Comparison of ENCODE assay signal across 29 mouse cellular contexts in the genomic region with DNA sequence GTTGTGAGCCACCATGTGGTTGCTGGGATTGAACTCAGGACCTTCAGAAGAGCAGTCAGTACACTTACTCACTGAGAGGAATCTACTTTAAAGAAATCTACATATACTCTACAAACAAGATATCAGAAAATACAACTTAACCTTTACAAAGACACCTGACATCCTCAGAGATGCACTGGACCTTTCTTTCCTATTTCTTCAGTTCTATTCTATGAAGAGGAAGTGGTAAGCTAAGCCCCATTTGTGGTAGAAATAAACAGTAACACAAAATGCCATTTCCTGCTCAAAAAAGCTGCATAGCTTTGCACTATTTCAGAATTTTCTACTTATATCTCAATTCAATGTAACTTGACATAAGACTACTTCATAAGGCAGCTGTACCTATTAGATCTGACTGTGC. TPM values are rescaled to one million over a fixed set of nuclear protein-coding genes. Genes with fewer than 3 reads are reported as not detected.
DNase-seq lines count a peak whose midpoint lies in the region; ATAC-seq and TF ChIP-seq lines count a peak whose summit lies in the region.
"Had no signal": no experiment of that assay in that cellular context is flagged by ENCODE, and none has a peak within 500 bp of the region (broad histone marks: within the 10 kb centered on the region; RNA-seq: fewer than 3 reads in every experiment).

No protein-coding gene starts in this region.

- no peak overlapping the region for H3K9ac ChIP-seq in lung, postnatal 0 days (replicated peaks; ENCODE audit: low read depth)
- H3K9ac ChIP-seq in forebrain, embryonic 15.5 days (replicated peaks) = no peak overlapping the region
- H3K9ac ChIP-seq: embryonic facial prominence, embryonic 15.5 days; forebrain, postnatal 0 days; heart, embryonic 13.5 days; hindbrain, embryonic 14.5 days; intestine, embryonic 15.5 days; limb, embryonic 12.5 days; liver, embryonic 12.5 days had no signal

- H3K27me3 ChIP-seq in lung, postnatal 0 days (replicated peaks; ENCODE audit: insufficient read depth, low read length) = no peaks in the 10 kb centered on the region
- no peaks in the 10 kb centered on the region for H3K27me3 ChIP-seq in forebrain, embryonic 15.5 days
- H3K27me3 ChIP-seq: embryonic facial prominence, embryonic 15.5 days; heart, embryonic 13.5 days; intestine, embryonic 15.5 days; limb, embryonic 12.5 days; liver, embryonic 12.5 days had no signal

- H3K36me3 ChIP-seq in lung, postnatal 0 days (ENCODE audit: insufficient read depth, low read length) = no peaks in the 10 kb centered on the region
- H3K36me3 ChIP-seq in forebrain, embryonic 15.5 days = no peaks in the 10 kb centered on the region
- H3K36me3 ChIP-seq: intestine, embryonic 15.5 days had no signal

- ATAC-seq in lung, postnatal 0 days = no peak
- peak; percentile 90 for ATAC-seq in activated CD4-positive, CD25-positive, alpha-beta regulatory T cell, adult 4 months
- peak; percentile 93 for ATAC-seq in inflammation-experienced regulatory T-cells, adult 6 months
- peak; percentile 30; the same call in 1 of the 2 replicates for ATAC-seq in neutrophil, adult 5-6 weeks (ENCODE audit: extremely low read depth, insufficient number of reproducible peaks, low FRiP score, poor library complexity, severe bottlenecking)
- no peak for ATAC-seq in forebrain, embryonic 15.5 days (replicated peaks)
- ATAC-seq: forebrain, postnatal 0 days; intestine, embryonic 15.5 days; liver, embryonic 12.5 days had no signal

- H3K4me3 ChIP-seq in lung, postnatal 0 days (ENCODE audit: low read depth, low read length) = no peak overlapping the region
- H3K4me3 ChIP-seq in forebrain, embryonic 15.5 days = no peak overlapping the region
- H3K4me3 ChIP-seq: embryonic facial prominence, embryonic 15.5 days; heart, embryonic 13.5 days; intestine, embryonic 15.5 days; limb, embryonic 12.5 days; liver, embryonic 12.5 days had no signal

- DNase-seq in lung, postnatal 0 days (ENCODE audit: low spot score) = no peak
- DNase-seq in lung, postnatal 10 days = no peak
- no peak for DNase-seq in layer of hippocampus, postnatal 10 days (ENCODE audit: low spot score in 2 of 2)
- DNase-seq in adrenal gland, postnatal 25 days = no peak
- DNase-seq: cerebellum, adult 18-20 months; cerebellum, postnatal 25 days; forebrain, postnatal 0 days; gastrocnemius, postnatal 14 days; heart, adult 18-20 months; heart, postnatal 14 days; kidney, adult 8-10 months; kidney, postnatal 10 days; lung, adult 18-20 months; lung, postnatal 4 days; retina, postnatal 1 day; right cerebral cortex, postnatal 25 days; spleen, adult 18-20 months; thymus, postnatal 4 days had no signal

- no peak overlapping the region for H3K4me2 ChIP-seq in lung, postnatal 0 days (replicated peaks; ENCODE audit: low read depth, low read length)
- H3K4me2 ChIP-seq in forebrain, embryonic 15.5 days (replicated peaks) = no peak overlapping the region
- H3K4me2 ChIP-seq: embryonic facial prominence, embryonic 15.5 days; heart, embryonic 13.5 days; hindbrain, embryonic 14.5 days; intestine, embryonic 15.5 days; limb, embryonic 12.5 days; liver, embryonic 12.5 days; midbrain, embryonic 11.5 days had no signal

- 0 out of 2 replicates have a peak overlapping the region, but pooled peaks have one; percentile 61 for H3K27ac ChIP-seq in lung, postnatal 0 days (ENCODE audit: low read length)
- H3K27ac ChIP-seq in forebrain, embryonic 15.5 days (replicated peaks) = no peak overlapping the region
- H3K27ac ChIP-seq: embryonic facial prominence, embryonic 15.5 days; heart, embryonic 13.5 days; hindbrain, embryonic 14.5 days; limb, embryonic 12.5 days; liver, embryonic 12.5 days had no signal

- no peaks in the 10 kb centered on the region for H3K4me1 ChIP-seq in lung, postnatal 0 days (ENCODE audit: insufficient read depth, low read depth, low read length)
- no peaks in the 10 kb centered on the region for H3K4me1 ChIP-seq in forebrain, embryonic 15.5 days
- H3K4me1 ChIP-seq: embryonic facial prominence, embryonic 15.5 days; limb, embryonic 12.5 days had no signal

- no peaks in the 10 kb centered on the region for H3K9me3 ChIP-seq in lung, postnatal 0 days (ENCODE audit: low read length)
- no peaks in the 10 kb centered on the region for H3K9me3 ChIP-seq in forebrain, embryonic 15.5 days
- H3K9me3 ChIP-seq: embryonic facial prominence, embryonic 15.5 days; heart, embryonic 13.5 days; intestine, embryonic 15.5 days; liver, embryonic 12.5 days had no signal

- peak; percentile 9; the same call in 1 of the 2 replicates for TF ChIP-seq CTCF in lung, postnatal 0 days (IDR thresholded peaks at IDR 0.05)

- TF ChIP-seq EP300 in lung, postnatal 0 days (IDR thresholded peaks at IDR 0.05) = no peak

RNA-seq across cellular contexts. Expression of a gene that starts 39.0 kb away (rescaled TPM):
- 10.5 and 11.7 TPM in 2 replicates for polyA plus RNA-seq in lung, postnatal 0 days (2015; fragmentation: Nextera tagmentation; extraction: Ambion mirVana)
- polyA plus RNA-seq in activated CD4-positive, CD25-positive, alpha-beta regulatory T cell, adult 4 months (2017; shearing (Covaris generic)) = 1 to 10 TPM in 1 of 2 experiments, not detected in 1; 1.2 TPM
- polyA plus RNA-seq in inflammation-experienced regulatory T-cells, adult 6 months (2017; shearing (Covaris generic)) = under 1 TPM; 0.74 to 0.96 (median 0.93) TPM
- total RNA-seq in neutrophil, adult 5-6 weeks (2017) = 3.1 and 7.7 TPM in 2 replicates
- 1 to 10 TPM; 4.4 to 5.4 TPM for total RNA-seq in layer of hippocampus, postnatal 10 days (2021)
- polyA plus RNA-seq in forebrain, embryonic 15.5 days (2015; fragmentation: Nextera tagmentation; extraction: Ambion mirVana) = 1.7 and 3.0 TPM in 2 replicates
- 5.7 and 13.6 TPM in 2 replicates for total RNA-seq in adrenal gland, postnatal 25 days (2021)

RNA-seq across cellular contexts. Expression of a gene that starts 46.0 kb away (rescaled TPM):
- polyA plus RNA-seq in lung, postnatal 0 days (2015; fragmentation: Nextera tagmentation; extraction: Ambion mirVana) = 15.6 and 20.4 TPM in 2 replicates
- 100 to 1,000 TPM; 157 to 180 TPM for polyA plus RNA-seq in activated CD4-positive, CD25-positive, alpha-beta regulatory T cell, adult 4 months (2017; shearing (Covaris generic))
- polyA plus RNA-seq in inflammation-experienced regulatory T-cells, adult 6 months (2017; shearing (Covaris generic)) = 100 to 1,000 TPM; 140 to 229 (median 170) TPM
- total RNA-seq in neutrophil, adult 5-6 weeks (2017) = 113 and 120 TPM in 2 replicates
- 10 to 100 TPM; 27.1 to 31.3 TPM for total RNA-seq in layer of hippocampus, postnatal 10 days (2021)
- polyA plus RNA-seq in forebrain, embryonic 15.5 days (2015; fragmentation: Nextera tagmentation; extraction: Ambion mirVana) = 39.7 and 40.6 TPM in 2 replicates
- 14.5 and 17.2 TPM in 2 replicates for total RNA-seq in adrenal gland, postnatal 25 days (2021)

Comparison
In these comparisons a context has a peak if more than half of its experiments do, and no peak if none do; other contexts are left out.
1. ATAC-seq: peak in activated CD4-positive, CD25-positive, alpha-beta regulatory T cell, adult 4 months (single experiment), inflammation-experienced regulatory T-cells, adult 6 months (single experiment) and neutrophil, adult 5-6 weeks (single experiment); none in lung, postnatal 0 days (single experiment) and forebrain, embryonic 15.5 days (single experiment).